Mouse (Mus musculus) lung, adult 2 months (tissue): ENCODE results near the gene Ankrd24.

Source experiments
- CTCF ChIP-seq: fragments of 200-500 bp; IDR thresholded peaks from 2 replicates; pipeline ENCODE4 v1.5.1; 2011; ENCODE audit warnings: mild to moderate bottlenecking, low read length, control low read depth; ENCODE audit not compliant: insufficient read depth
- POLR2A ChIP-seq: fragments of 200-500 bp; IDR thresholded peaks from 2 replicates; pipeline ENCODE4 v1.6.1; 2011; ENCODE audit warnings: low read depth, mild to moderate bottlenecking, control low read depth, low read length, borderline replicate concordance; ENCODE audit errors: extremely low read depth

GRCm38 (mm10) chr10:81645391-81645790, 17.1 kb downstream of the Ankrd24 start:
- TF ChIP-seq CTCF (no peak), POLR2A (no peak)
